Mouse (Mus musculus): Measurements from ENCODE around the gene Slc22a23. TPM values are rescaled to one million over a fixed set of nuclear protein-coding genes. Genes with fewer than 3 reads are reported as not detected.

The Slc22a23 gene
- total and polyA plus RNA-seq, 3 experiments = 0.47 to 1.3 (median 0.85) TPM

- H3K9me3 ChIP-seq (replicated peaks; ENCODE audit: low read length) = no peaks in the 10 kb centered on the region
- no peak overlapping the region for H3K4me3 ChIP-seq (replicated peaks in 1 of 3; ENCODE audit: low read depth in 2 of 3, low read length in 2 of 3, poor library complexity in 1 of 3)
- H3K79me2 ChIP-seq (replicated peaks; ENCODE audit: control insufficient read depth, extremely low read depth, insufficient read depth, poor library complexity, severe bottlenecking) = no peaks in the 10 kb centered on the region
- H3K4me1 ChIP-seq (ENCODE audit: control insufficient read depth in 1 of 2, insufficient read depth in 2 of 2) = no peaks in the 10 kb centered on the region
- no peak for TF ChIP-seq UBTF (IDR thresholded peaks at IDR 0.05; ENCODE audit: low read depth, low read length)
- peak; percentile 41 to 49; a peak in 3 of 4 replicates for TF ChIP-seq CTCF (conservative IDR thresholded peaks at IDR 0.05 in 1 of 2, IDR thresholded peaks at IDR 0.05 in 1 of 2; ENCODE audit: low read depth in 2 of 2, low read length in 2 of 2)
- TF ChIP-seq ZKSCAN1 (IDR thresholded peaks at IDR 0.05; ENCODE audit: borderline replicate concordance, low read depth, low read length) = no peak
- TF ChIP-seq SMC3 (IDR thresholded peaks at IDR 0.05; ENCODE audit: low read depth, low read length) = peak; percentile 25
- dilution Hi-C loops (cut with MboI; ENCODE audit: extremely low pct_ligation_motif_present, extremely low pct_unique_long_range_greater_than_20kb, low sequenced_read_pairs) (no loop called here), in situ Hi-C loops (cut with MboI; ENCODE audit: low pct_ligation_motif_present, low pct_unique_long_range_greater_than_20kb, low sequenced_read_pairs) (no loop called here)
- no peaks in the 10 kb centered on the region for H3K36me3 ChIP-seq (replicated peaks in 1 of 2; ENCODE audit: control insufficient read depth in 1 of 2, insufficient read depth in 1 of 2, low read length in 1 of 2)
- H3K27ac ChIP-seq (ENCODE audit: insufficient read depth, low read depth) = no peak overlapping the region
- DNase-seq (ENCODE audit: extremely low read depth) = no peak
- no peaks in the 10 kb centered on the region for H3K27me3 ChIP-seq (replicated peaks)
- H3K4me2 ChIP-seq (ENCODE audit: insufficient read depth, low read depth, poor library complexity, severe bottlenecking) = no peak overlapping the region
- H3K9ac ChIP-seq (ENCODE audit: insufficient read depth, low read depth) = no peak overlapping the region
Measured at GRCm38 (mm10) chr13:34299351-34300333, 45.3 kb downstream of the Slc22a23 start.

DNA sequence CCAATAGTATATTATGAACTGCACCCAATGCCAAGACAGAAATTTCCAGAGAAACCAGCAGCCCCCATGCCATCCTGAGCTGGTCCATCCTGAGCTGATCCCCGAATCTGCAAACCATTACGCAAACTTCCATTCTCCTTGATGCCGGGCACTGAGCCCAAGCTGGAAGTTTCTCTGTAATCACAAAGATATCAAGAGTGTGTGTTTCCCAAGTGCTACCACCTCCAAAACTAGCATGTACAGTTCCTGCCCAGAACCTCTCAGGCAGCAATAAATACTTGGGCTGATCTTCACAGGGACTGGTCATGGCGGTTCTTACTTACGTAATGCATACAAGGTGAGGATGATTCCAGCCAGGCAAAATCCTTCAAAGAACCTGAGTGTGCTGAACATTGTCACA, 46.3 kb downstream of the Slc22a23 start:
- H3K27ac ChIP-seq (ENCODE audit: insufficient read depth, low read depth) = no peak overlapping the region
- no peak for TF ChIP-seq SIN3A (IDR thresholded peaks at IDR 0.05; ENCODE audit: low read length)
- TF ChIP-seq PAX5 (IDR thresholded peaks at IDR 0.05; ENCODE audit: low read length) = no peak
- TF ChIP-seq GABPA (IDR thresholded peaks at IDR 0.05; ENCODE audit: insufficient replicate concordance, low read depth, low read length) = no peak
- no peak for TF ChIP-seq JUN (IDR thresholded peaks at IDR 0.05; ENCODE audit: insufficient read depth, low read depth, low read length)
- TF ChIP-seq TBP (conservative IDR thresholded peaks at IDR 0.05; ENCODE audit: low read depth, low read length) = no peak
- no peak for TF ChIP-seq USF1 (IDR thresholded peaks at IDR 0.05; ENCODE audit: low read depth, low read length)
- no peak for TF ChIP-seq MXI1 (IDR thresholded peaks at IDR 0.05; ENCODE audit: low read depth, low read length)
- TF ChIP-seq POLR2A (IDR thresholded peaks at IDR 0.05; ENCODE audit: low read depth, low read length) = no peak
- TF ChIP-seq MAFK (IDR thresholded peaks at IDR 0.05; ENCODE audit: insufficient replicate concordance, low read length) = no peak
- no peak for TF ChIP-seq MEF2A (IDR thresholded peaks at IDR 0.05; ENCODE audit: borderline replicate concordance, low read depth, low read length)
- TF ChIP-seq MYC (IDR thresholded peaks at IDR 0.05; ENCODE audit: low read depth, low read length) = no peak
- in situ Hi-C loops (cut with MboI; ENCODE audit: low pct_ligation_motif_present, low pct_unique_long_range_greater_than_20kb, low sequenced_read_pairs) = no loop called here
- no peaks in the 10 kb centered on the region for H3K4me1 ChIP-seq (ENCODE audit: control insufficient read depth in 1 of 2, insufficient read depth in 2 of 2)
- H3K4me3 ChIP-seq (replicated peaks in 1 of 3; ENCODE audit: low read depth in 2 of 3, low read length in 2 of 3, poor library complexity in 1 of 3) = no peak overlapping the region
- no peak overlapping the region for H3K4me2 ChIP-seq (ENCODE audit: insufficient read depth, low read depth, poor library complexity, severe bottlenecking)
- H3K9ac ChIP-seq (ENCODE audit: insufficient read depth, low read depth) = no peak overlapping the region
- no peaks in the 10 kb centered on the region for H3K27me3 ChIP-seq (replicated peaks)
- no peak for DNase-seq (ENCODE audit: extremely low read depth)
- H3K9me3 ChIP-seq (replicated peaks; ENCODE audit: low read length) = no peaks in the 10 kb centered on the region
- H3K36me3 ChIP-seq (replicated peaks in 1 of 2; ENCODE audit: control insufficient read depth in 1 of 2, insufficient read depth in 1 of 2, low read length in 1 of 2) = no peaks in the 10 kb centered on the region
- dilution Hi-C loops (cut with MboI; ENCODE audit: extremely low pct_ligation_motif_present, extremely low pct_unique_long_range_greater_than_20kb, low sequenced_read_pairs) = no loop called here
- H3K79me2 ChIP-seq (replicated peaks; ENCODE audit: control insufficient read depth, extremely low read depth, insufficient read depth, poor library complexity, severe bottlenecking) = no peaks in the 10 kb centered on the region
